Mouse (Mus musculus) hindbrain, embryonic 15.5 days (tissue): ENCODE data around the gene Car11. TPM values are rescaled to one million over a fixed set of nuclear protein-coding genes. Genes with fewer than 3 reads are reported as not detected.
A peak's percentile ranks its signal among the peaks of the same experiment; 100 is the strongest.
"Not testable (repeated sequence)": the region's sequence is repeated elsewhere in the genome, so short reads cannot be mapped to it uniquely, and the experiment has no call there.

Experiments used
- ATAC-seq: fragments of 200-750 bp; cut with Nextera tagmentation; 2 replicates; pipeline ENCODE4 v1.8.0; 2017; ENCODE audit warnings: low read depth, moderate number of reproducible peaks, moderate TSS enrichment; ENCODE audit not compliant: low FRiP score
- H3K27ac ChIP-seq: fragments of 300-500 bp; sonication (generic); replicated peaks from 2 replicates; pipeline ENCODE4 v1.5.1; 2015; ENCODE audit warnings: mild to moderate bottlenecking, inconsistent platforms
- H3K27me3 ChIP-seq: fragments of 300-500 bp; sonication (generic); 2 replicates; pipeline ENCODE4 v1.6.1; 2015; ENCODE audit warnings: control low read depth, inconsistent platforms
- H3K36me3 ChIP-seq: fragments of 300-500 bp; sonication (generic); 2 replicates; pipeline ENCODE4 v1.6.1; 2015; ENCODE audit warnings: control low read depth, inconsistent platforms
- H3K4me1 ChIP-seq: fragments of 300-500 bp; sonication (generic); replicated peaks from 2 replicates; pipeline ENCODE4 v1.6.1; 2015; ENCODE audit warnings: control low read depth, inconsistent platforms
- H3K4me2 ChIP-seq: fragments of 300-500 bp; sonication (generic); 2 replicates; pipeline ENCODE4 v1.6.1; 2015; ENCODE audit warnings: moderate library complexity, mild to moderate bottlenecking, inconsistent platforms
- H3K4me3 ChIP-seq: fragments of 300-500 bp; sonication (generic); 2 replicates; pipeline ENCODE4 v1.5.1; 2015; ENCODE audit warnings: mild to moderate bottlenecking, inconsistent platforms
- H3K9ac ChIP-seq: fragments of 300-500 bp; sonication (generic); 2 replicates; pipeline ENCODE4 v1.6.1; 2015; ENCODE audit warnings: inconsistent platforms
- H3K9me3 ChIP-seq: fragments of 300-500 bp; sonication (generic); 2 replicates; pipeline ENCODE4 v1.6.1; 2016; ENCODE audit warnings: control low read depth, inconsistent platforms
- WGBS: fragments of 180-500 bp; shearing (Covaris S2); methylation state at CpG from one replicate; pipeline ENCODE4 v1.1.7; 2015; 5-methylcytosine and 5-hydroxymethylcytosine counted together
- polyA plus RNA-seq: library from polyadenylated mRNA; unstranded; fragments of >200 nt; fragmentation: Nextera tagmentation; extraction: Ambion mirVana; gene quantifications from 2 replicates; pipeline ENCODE4 v1.2.1, GENCODE M21; 2015

Gene Car11
- polyA plus RNA-seq, result 58.6 and 67.3 TPM in 2 replicates

- Histone ChIP-seq H3K27ac (peak within 1 kb of the TSS; percentile 88), H3K4me2 (peak within 1 kb of the TSS; percentile 95), H3K9me3 (no peaks in the 10 kb centered on the region), H3K4me1 (peaks cover 48% of the 10 kb centered on the region), H3K9ac (peak within 1 kb of the TSS; percentile 74), H3K27me3 (no peaks in the 10 kb centered on the region), H3K4me3 (peak within 1 kb of the TSS; percentile 53), H3K36me3 (no peaks in the 10 kb centered on the region)
- ATAC-seq, result no peak
- under 1% methylated on average over 33 of the region's 36 CpGs for WGBS
Observed at GRCm38 (mm10) chr7:45699523-45700141, at the start of gene Car11. TSS of gene Car11 (plus strand) at chr7:45699843.

- not testable (repeated sequence) for H3K4me3 ChIP-seq, H3K27me3 ChIP-seq, H3K4me2 ChIP-seq, H3K9me3 ChIP-seq, H3K4me1 ChIP-seq, ATAC-seq, H3K36me3 ChIP-seq, H3K27ac ChIP-seq, H3K9ac ChIP-seq
- WGBS, result 93% methylated on average over 20 of the region's 20 CpGs
Observed at GRCm38 (mm10) chr7:45650484-45650883, 49.2 kb upstream of the Car11 start.

GRCm38 (mm10) chr7:45654424-45655047 is 45.1 kb upstream of the Car11 start:
- no peak overlapping the region for H3K27ac ChIP-seq
- peak; percentile 56 for ATAC-seq

GRCm38 (mm10) chr7:45660746-45661478 is 38.7 kb upstream of the Car11 start:
- no peak overlapping the region for H3K9ac ChIP-seq
- H3K4me1 ChIP-seq, result no peaks in the 10 kb centered on the region
- no peak overlapping the region for H3K4me2 ChIP-seq
- WGBS, result 85% methylated on average over 11 of the region's 11 CpGs
- no peaks in the 10 kb centered on the region for H3K36me3 ChIP-seq
- no peak overlapping the region for H3K4me3 ChIP-seq
- ATAC-seq, result no peak
- no peak overlapping the region for H3K27ac ChIP-seq
- H3K27me3 ChIP-seq, result no peaks in the 10 kb centered on the region
- no peaks in the 10 kb centered on the region for H3K9me3 ChIP-seq

More at GRCm38 (mm10) chr7:45654424-45655047, 45.1 kb upstream of the Car11 start:
- Histone ChIP-seq H3K9me3 (no peaks in the 10 kb centered on the region), H3K36me3 (no peaks in the 10 kb centered on the region), H3K27me3 (no peaks in the 10 kb centered on the region), H3K4me1 (peaks cover 5% of the 10 kb centered on the region; the same call in 1 of the 2 replicates), H3K4me2 (peak overlapping the region; percentile 35), H3K4me3 (0 out of 2 replicates have a peak overlapping the region, but pooled peaks have one; percentile 4), H3K9ac (no peak overlapping the region)
- 29% methylated on average over 17 of the region's 17 CpGs for WGBS

GRCm38 (mm10) chr7:45661702-45662101 is 37.9 kb upstream of the Car11 start:
- H3K9me3 ChIP-seq, H3K9ac ChIP-seq, H3K27ac ChIP-seq, H3K4me3 ChIP-seq, H3K4me2 ChIP-seq, H3K4me1 ChIP-seq, H3K27me3 ChIP-seq, ATAC-seq, H3K36me3 ChIP-seq: not testable (repeated sequence)
- WGBS, result 90% methylated on average over 6 of the region's 6 CpGs

GRCm38 (mm10) chr7:45665303-45666138 is 34.1 kb upstream of the Car11 start:
- H3K9ac ChIP-seq, result no peak overlapping the region
- H3K27ac ChIP-seq, result no peak overlapping the region
- H3K36me3 ChIP-seq, result no peaks in the 10 kb centered on the region
- no peak for ATAC-seq
- H3K4me2 ChIP-seq, result no peak overlapping the region
- no peak overlapping the region for H3K4me3 ChIP-seq
- H3K27me3 ChIP-seq, result no peaks in the 10 kb centered on the region
- H3K9me3 ChIP-seq, result no peaks in the 10 kb centered on the region
- 65% methylated on average over 13 of the region's 13 CpGs for WGBS
- no peaks in the 10 kb centered on the region for H3K4me1 ChIP-seq

GRCm38 (mm10) chr7:45666161-45666560 is 33.5 kb upstream of the Car11 start, which contains the start of gene Fut2:
TSS of gene Fut2 (minus strand) at chr7:45666394.
- 85% methylated on average over 7 of the region's 7 CpGs for WGBS
- Histone ChIP-seq H3K36me3 (no peaks in the 10 kb centered on the region), H3K27ac (no peak within 1 kb of the TSS), H3K4me3 (no peak within 1 kb of the TSS), H3K4me1 (no peaks in the 10 kb centered on the region), H3K4me2 (no peak within 1 kb of the TSS), H3K9ac (no peak within 1 kb of the TSS), H3K27me3 (no peaks in the 10 kb centered on the region), H3K9me3 (no peaks in the 10 kb centered on the region)
- ATAC-seq, result no peak

- 66% methylated on average over 14 of the region's 14 CpGs for WGBS
- H3K36me3 ChIP-seq, result no peaks in the 10 kb centered on the region
- H3K4me1 ChIP-seq, result no peaks in the 10 kb centered on the region
- no peak overlapping the region for H3K4me3 ChIP-seq
- H3K27ac ChIP-seq, result no peak overlapping the region
- no peaks in the 10 kb centered on the region for H3K27me3 ChIP-seq
- no peaks in the 10 kb centered on the region for H3K9me3 ChIP-seq
- H3K4me2 ChIP-seq, result no peak overlapping the region
- no peak overlapping the region for H3K9ac ChIP-seq
- no peak for ATAC-seq
Observed at GRCm38 (mm10) chr7:45667761-45668160, 31.9 kb upstream of the Car11 start.

GRCm38 (mm10) chr7:45668921-45669320 is 30.7 kb upstream of the Car11 start:
- Histone ChIP-seq H3K9me3 (no peaks in the 10 kb centered on the region), H3K4me3 (no peak overlapping the region), H3K27ac (no peak overlapping the region), H3K4me2 (no peak overlapping the region), H3K9ac (no peak overlapping the region), H3K27me3 (no peaks in the 10 kb centered on the region), H3K4me1 (no peaks in the 10 kb centered on the region), H3K36me3 (no peaks in the 10 kb centered on the region)
- no peak for ATAC-seq
- 98% methylated on average over 9 of the region's 9 CpGs for WGBS

GRCm38 (mm10) chr7:45677627-45678295 is 21.9 kb upstream of the Car11 start:
- Histone ChIP-seq H3K4me1 (peaks cover 3% of the 10 kb centered on the region; the same call in 1 of the 2 replicates), H3K9me3 (no peaks in the 10 kb centered on the region), H3K27ac (no peak overlapping the region), H3K27me3 (no peaks in the 10 kb centered on the region), H3K4me3 (no peak overlapping the region), H3K4me2 (no peak overlapping the region), H3K36me3 (no peaks in the 10 kb centered on the region), H3K9ac (no peak overlapping the region)
- 82% methylated on average over 7 of the region's 7 CpGs for WGBS
- ATAC-seq, result no peak

GRCm38 (mm10) chr7:45678513-45678912 is 21.1 kb upstream of the Car11 start:
- no peaks in the 10 kb centered on the region for H3K9me3 ChIP-seq
- no peak overlapping the region for H3K9ac ChIP-seq
- H3K27me3 ChIP-seq, result no peaks in the 10 kb centered on the region
- no peak overlapping the region for H3K4me2 ChIP-seq
- H3K36me3 ChIP-seq, result no peaks in the 10 kb centered on the region
- 95% methylated on average over 14 of the region's 14 CpGs for WGBS
- no peak overlapping the region for H3K4me3 ChIP-seq
- peaks cover 3% of the 10 kb centered on the region; the same call in 1 of the 2 replicates for H3K4me1 ChIP-seq
- ATAC-seq, result no peak
- H3K27ac ChIP-seq, result no peak overlapping the region
